Mouse (Mus musculus): ENCODE results near the gene Dner.

DNA sequence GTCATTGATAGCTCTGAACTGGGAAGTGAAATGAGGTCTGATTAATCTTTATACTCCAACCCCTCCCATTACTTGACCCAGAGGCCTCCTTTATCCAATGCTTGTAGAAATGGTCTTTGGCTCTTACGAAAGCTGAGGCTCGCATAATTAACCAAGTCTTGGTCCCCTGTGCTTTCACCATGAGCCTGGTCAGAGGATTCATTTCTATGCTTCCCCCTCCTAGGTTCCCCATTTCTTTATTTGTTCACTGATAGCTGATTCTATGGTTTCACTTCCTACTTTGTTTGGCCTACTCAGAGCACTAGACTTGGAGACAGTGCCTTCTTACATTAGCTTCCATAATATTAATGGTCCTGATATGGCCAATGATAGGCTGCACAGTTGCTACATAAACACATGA is 345.8 kb downstream of the Dner start:
- TF ChIP-seq POLR2A (IDR thresholded peaks at IDR 0.05; ENCODE audit: extremely low read depth, insufficient read depth, low read length) (no peak), CTCF (IDR thresholded peaks at IDR 0.05; ENCODE audit: low read depth, low read length) (no peak)

Measured in liver, adult 2 months (tissue).